Mouse (Mus musculus): ENCODE data around the gene Gm45837.

DNA sequence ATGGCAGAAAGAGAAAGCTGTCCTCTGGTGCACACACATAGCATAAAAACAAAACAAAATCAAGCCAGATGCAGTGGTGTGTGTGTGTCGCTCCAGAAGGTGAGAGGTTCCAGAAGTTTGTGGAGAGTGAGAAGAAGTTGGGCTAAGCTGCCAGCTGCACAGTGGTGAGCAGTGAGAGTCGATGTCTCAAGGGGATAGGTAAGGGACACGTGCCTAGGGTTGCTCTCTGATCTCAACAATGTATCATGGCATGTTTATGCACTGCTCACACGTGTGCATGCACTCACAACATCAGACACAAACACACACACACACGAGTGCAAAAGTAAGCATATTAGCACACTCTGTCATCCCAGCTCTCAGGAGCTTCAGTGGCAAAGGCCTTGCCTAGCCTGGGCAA is 46.8 kb upstream of the Gm45837 start:
- no peak for TF ChIP-seq CTCF (conservative IDR thresholded peaks at IDR 0.05; ENCODE audit: low read length)
- no peak for TF ChIP-seq POU5F1 (IDR thresholded peaks at IDR 0.05; ENCODE audit: borderline replicate concordance, low read length)

Measured in E14TG2a.4 (cell line).